Mouse (Mus musculus) CH12.LX (cell line): ENCODE results near the gene Gopc. TPM values are rescaled to one million over a fixed set of nuclear protein-coding genes. Genes with fewer than 3 reads are reported as not detected.

ENCODE experiments used
- DNase-seq: peaks from one replicate; pipeline ENCODE4 v3.0.0-alpha.2; 2013; ENCODE audit errors: extremely low read depth
- H3K27ac ChIP-seq: 2 replicates; pipeline ENCODE4 v1.5.1; 2012; ENCODE audit warnings: low read depth, mild to moderate bottlenecking, control low read depth, moderate library complexity; ENCODE audit not compliant: insufficient read depth
- H3K27me3 ChIP-seq: replicated peaks from 2 replicates; pipeline ENCODE3; 2012; ENCODE audit warnings: inconsistent platforms
- H3K36me3 ChIP-seq, 2 experiments: replicated peaks in 1 of 2; 2 replicates each; pipeline versions ENCODE3 to v1.6.1; 2012; ENCODE audit warnings: inconsistent platforms in 1 of 2, low read length in 1 of 2, mild to moderate bottlenecking in 1 of 2, mixed read lengths in 1 of 2, moderate library complexity in 1 of 2; ENCODE audit not compliant: control insufficient read depth in 1 of 2, insufficient read depth in 1 of 2
- H3K4me1 ChIP-seq, 2 experiments: 2 replicates each; pipeline ENCODE4 v1.6.1; 2012; ENCODE audit warnings: inconsistent platforms in 1 of 2, moderate library complexity in 1 of 2; ENCODE audit not compliant: insufficient read depth in 2 of 2, control insufficient read depth in 1 of 2
- H3K4me2 ChIP-seq: 2 replicates; pipeline ENCODE4 v1.6.1; 2012; ENCODE audit warnings: low read depth, mild to moderate bottlenecking, control low read depth; ENCODE audit not compliant: poor library complexity, insufficient read depth, severe bottlenecking
- H3K4me3 ChIP-seq, 3 experiments: fragments of 150-350 bp in 1 of 3; sonication (generic) in 1 of 3; replicated peaks in 1 of 3; 2 replicates each; pipeline versions ENCODE3 to v1.5.1; 2011 to 2012; ENCODE audit warnings: low read depth in 2 of 3, low read length in 2 of 3, mild to moderate bottlenecking in 2 of 3, moderate library complexity in 2 of 3, control low read depth in 1 of 3, improper control_type of control experiment in 1 of 3, inconsistent platforms in 1 of 3, mixed read lengths in 1 of 3; ENCODE audit not compliant: poor library complexity in 1 of 3
- H3K79me2 ChIP-seq: replicated peaks from 2 replicates; pipeline ENCODE4 v1.6.1; 2012; ENCODE audit warnings: mild to moderate bottlenecking, moderate library complexity; ENCODE audit not compliant: control insufficient read depth, poor library complexity, insufficient read depth, severe bottlenecking; ENCODE audit errors: extremely low read depth
- H3K9ac ChIP-seq: 2 replicates; pipeline ENCODE4 v1.6.1; 2012; ENCODE audit warnings: low read depth, mild to moderate bottlenecking, control low read depth, moderate library complexity; ENCODE audit not compliant: insufficient read depth
- H3K9me3 ChIP-seq: replicated peaks from 2 replicates; pipeline ENCODE3; 2012; ENCODE audit warnings: low read length, inconsistent platforms, mixed read lengths
- CHD1 ChIP-seq: IDR thresholded peaks from 2 replicates; pipeline ENCODE4 v1.6.1; 2012; ENCODE audit warnings: low read depth, low read length, improper control_type of control experiment, inconsistent platforms
- CHD2 ChIP-seq: IDR thresholded peaks from 2 replicates; pipeline ENCODE4 v1.6.1; 2011; ENCODE audit warnings: low read length, improper control_type of control experiment
- CTCF ChIP-seq, 2 experiments: IDR thresholded peaks in 1 of 2; conservative IDR thresholded peaks in 1 of 2; 2 replicates each; pipeline ENCODE4 v1.5.1; 2011 to 2012; ENCODE audit warnings: low read depth in 2 of 2, low read length in 2 of 2, improper control_type of control experiment in 1 of 2, inconsistent platforms in 1 of 2, mild to moderate bottlenecking in 1 of 2, moderate library complexity in 1 of 2
- E2F4 ChIP-seq: IDR thresholded peaks from 2 replicates; pipeline ENCODE4 v1.6.1; 2011; ENCODE audit warnings: low read depth, low read length, improper control_type of control experiment; ENCODE audit not compliant: insufficient replicate concordance
- ELF1 ChIP-seq: IDR thresholded peaks from 2 replicates; pipeline ENCODE4 v1.6.1; 2014; ENCODE audit warnings: low read depth, mild to moderate bottlenecking, inconsistent platforms, low read length, improper control_type of control experiment
- EP300 ChIP-seq: IDR thresholded peaks from 2 replicates; pipeline ENCODE4 v1.6.1; 2011; ENCODE audit warnings: low read length, improper control_type of control experiment
- GABPA ChIP-seq: IDR thresholded peaks from 2 replicates; pipeline ENCODE4 v1.6.1; 2012; ENCODE audit warnings: low read depth, low read length, improper control_type of control experiment, inconsistent platforms; ENCODE audit not compliant: insufficient replicate concordance
- HCFC1 ChIP-seq: IDR thresholded peaks from 2 replicates; pipeline ENCODE4 v1.6.1; 2012; ENCODE audit warnings: low read depth, mild to moderate bottlenecking, inconsistent platforms, low read length, improper control_type of control experiment
- IRF4 ChIP-seq: IDR thresholded peaks from 2 replicates; pipeline ENCODE4 v1.6.1; 2014; ENCODE audit warnings: low read depth, mild to moderate bottlenecking, inconsistent platforms, low read length, improper control_type of control experiment
- JUND ChIP-seq: conservative IDR thresholded peaks from 2 replicates; pipeline ENCODE4 v1.6.1; 2011; ENCODE audit warnings: low read depth, low read length, improper control_type of control experiment
- KAT2A ChIP-seq: IDR thresholded peaks from 2 replicates; pipeline ENCODE4 v1.6.1; 2012; ENCODE audit warnings: low read length, improper control_type of control experiment, inconsistent platforms; ENCODE audit not compliant: insufficient replicate concordance
- MAFK ChIP-seq: IDR thresholded peaks from 2 replicates; pipeline ENCODE4 v1.6.1; 2011; ENCODE audit warnings: low read length, improper control_type of control experiment; ENCODE audit not compliant: insufficient replicate concordance
- MAX ChIP-seq: IDR thresholded peaks from 2 replicates; pipeline ENCODE4 v1.6.1; 2011; ENCODE audit warnings: low read length, improper control_type of control experiment
- MAZ ChIP-seq: IDR thresholded peaks from 2 replicates; pipeline ENCODE4 v1.6.1; 2012; ENCODE audit warnings: low read depth, mild to moderate bottlenecking, inconsistent platforms, low read length, improper control_type of control experiment, moderate library complexity
- NELFE ChIP-seq: IDR thresholded peaks from 2 replicates; pipeline ENCODE4 v1.6.1; 2011; ENCODE audit warnings: low read depth, low read length, improper control_type of control experiment
- NRF1 ChIP-seq: IDR thresholded peaks from 2 replicates; pipeline ENCODE4 v1.6.1; 2014; ENCODE audit warnings: low read depth, mild to moderate bottlenecking, inconsistent platforms, low read length, improper control_type of control experiment, moderate library complexity
- PAX5 ChIP-seq: IDR thresholded peaks from 2 replicates; pipeline ENCODE4 v1.6.1; 2012; ENCODE audit warnings: low read length, inconsistent platforms, mixed read lengths
- POLR2AphosphoS2 ChIP-seq: IDR thresholded peaks from 2 replicates; pipeline ENCODE4 v1.6.1; 2011; ENCODE audit warnings: low read depth, low read length, improper control_type of control experiment
- RAD21 ChIP-seq: IDR thresholded peaks from 2 replicates; pipeline ENCODE4 v1.6.1; 2011; ENCODE audit warnings: low read depth, mild to moderate bottlenecking, low read length, improper control_type of control experiment, moderate library complexity
- SMC3 ChIP-seq: IDR thresholded peaks from 2 replicates; pipeline ENCODE4 v1.6.1; 2011; ENCODE audit warnings: low read depth, low read length, improper control_type of control experiment
- TBP ChIP-seq: conservative IDR thresholded peaks from 2 replicates; pipeline ENCODE4 v1.6.1; 2011; ENCODE audit warnings: low read depth, low read length, improper control_type of control experiment
- TCF12 ChIP-seq: IDR thresholded peaks from 2 replicates; pipeline ENCODE4 v1.6.1; 2014; ENCODE audit warnings: low read depth, mild to moderate bottlenecking, inconsistent platforms, low read length, improper control_type of control experiment
- USF1 ChIP-seq: IDR thresholded peaks from 2 replicates; pipeline ENCODE4 v1.6.1; 2014; ENCODE audit warnings: low read depth, mild to moderate bottlenecking, inconsistent platforms, low read length, improper control_type of control experiment
- USF2 ChIP-seq: conservative IDR thresholded peaks from 2 replicates; pipeline ENCODE4 v1.6.1; 2011; ENCODE audit warnings: low read depth, low read length, improper control_type of control experiment
- ZKSCAN1 ChIP-seq: IDR thresholded peaks from 2 replicates; pipeline ENCODE4 v1.6.1; 2012; ENCODE audit warnings: low read depth, inconsistent platforms, low read length, improper control_type of control experiment, borderline replicate concordance
- ZNF384 ChIP-seq: IDR thresholded peaks from 2 replicates; pipeline ENCODE4 v1.6.1; 2012; ENCODE audit warnings: low read depth, low read length, improper control_type of control experiment, inconsistent platforms
- dilution Hi-C: fragments of 300-500 bp; cut with MboI; formaldehyde crosslinking; loops from 2 replicates; pipeline ENCODE4 v1.14.3; 2020; ENCODE audit warnings: low sequenced_read_pairs; ENCODE audit not compliant: extremely low pct_unique_long_range_greater_than_20kb, extremely low pct_ligation_motif_present
- in situ Hi-C: fragments of 300-500 bp; cut with MboI; formaldehyde crosslinking; loops from 3 replicates; pipeline ENCODE4 v1.14.3; 2019; ENCODE audit warnings: low sequenced_read_pairs, low pct_ligation_motif_present, low pct_unique_long_range_greater_than_20kb, mixed read lengths
- polyA plus RNA-seq: library from polyadenylated mRNA; unstranded; fragments of >175 nt; gene quantifications from 2 replicates; pipeline ENCODE4 v1.2.1, GENCODE M21; 2012; ENCODE audit warnings: low read depth; ENCODE audit not compliant: insufficient read length
- total RNA-seq, 2 experiments: library from RNA; depleted of rRNA; stranded (reverse); fragments of 300-350 nt in 1 of 2; fragments of >200 nt in 1 of 2; gene quantifications; 2 replicates each; pipeline ENCODE4 v1.2.3; 2012 to 2014

Gopc gene
- total and polyA plus RNA-seq, 3 experiments = 9.8 to 17.6 (median 13.1) TPM

- no peak for TF ChIP-seq KAT2A
- no peak for TF ChIP-seq JUND
- no peak for TF ChIP-seq NRF1
- TF ChIP-seq GABPA = no peak
- no peak for TF ChIP-seq CHD2
- TF ChIP-seq POLR2AphosphoS2 = no peak
- no peak for TF ChIP-seq EP300
- TF ChIP-seq CTCF (conservative IDR thresholded peaks at IDR 0.05 in 1 of 2, IDR thresholded peaks at IDR 0.05 in 1 of 2; ENCODE audit: low read depth in 2 of 2, low read length in 2 of 2) = peak; percentile 57 to 73; a peak in 3 of 4 replicates
- TF ChIP-seq TBP = no peak
- no peak for TF ChIP-seq PAX5
- TF ChIP-seq ZKSCAN1 = no peak
- TF ChIP-seq USF2 = no peak
- no peak for TF ChIP-seq E2F4
- TF ChIP-seq ZNF384 = no peak
- TF ChIP-seq NELFE = no peak
- no peak for TF ChIP-seq HCFC1
- TF ChIP-seq ELF1 = no peak
- TF ChIP-seq MAFK = no peak
- TF ChIP-seq MAX = no peak
- TF ChIP-seq SMC3 = peak; percentile 68
- no peak for TF ChIP-seq IRF4
- TF ChIP-seq MAZ = no peak
- no peak for TF ChIP-seq TCF12
- TF ChIP-seq CHD1 = no peak
- TF ChIP-seq USF1 = no peak
- TF ChIP-seq RAD21 = peak; percentile 64
- dilution Hi-C loops = no loop called here
- Histone ChIP-seq H3K27me3 (no peaks in the 10 kb centered on the region), H3K4me1 (peaks cover 0 to 1% of the 10 kb centered on the region in 2 experiments; a peak in 1 of 4 replicates), H3K36me3 (peaks cover 0 to 11% of the 10 kb centered on the region in 2 experiments), H3K79me2 (no peaks in the 10 kb centered on the region), H3K4me2 (no peak overlapping the region), H3K27ac (no peak overlapping the region), H3K4me3 (no peak overlapping the region), H3K9ac (no peak overlapping the region), H3K9me3 (peaks cover 3% of the 10 kb centered on the region)
- peak; percentile 44 for DNase-seq
- in situ Hi-C loops = no loop called here
Measured at GRCm38 (mm10) chr10:52331007-52331406, 50.9 kb downstream of the Gopc start.
